Mouse (Mus musculus) cortical plate, adult 2 months (tissue): ENCODE data around the gene Zbtb44.

Experiments
- CTCF ChIP-seq: fragments of 200-500 bp; IDR thresholded peaks from 2 replicates; pipeline ENCODE4 v1.5.1; 2011; ENCODE audit warnings: mild to moderate bottlenecking, control low read depth, low read length; ENCODE audit not compliant: insufficient read depth; ENCODE audit errors: extremely low read depth
- POLR2A ChIP-seq: fragments of 200-500 bp; IDR thresholded peaks from 2 replicates; pipeline ENCODE4 v1.6.1; 2011; ENCODE audit warnings: mild to moderate bottlenecking, low read length, control low read depth; ENCODE audit not compliant: insufficient read depth; ENCODE audit errors: extremely low read depth

- TF ChIP-seq CTCF (no peak), POLR2A (no peak)
These were observed 12.8 kb upstream of the Zbtb44 start for GRCm38 (mm10) chr9:31017616-31018015.
